Mouse (Mus musculus) central nervous system, embryonic 18 days (tissue): ENCODE data around the gene Panx2. TPM values are rescaled to one million over a fixed set of nuclear protein-coding genes. Genes with fewer than 3 reads are reported as not detected.

Experiments
- polyA plus RNA-seq: library from polyadenylated mRNA; depleted of rRNA; stranded (reverse); fragments of >200 nt; gene quantifications from 2 replicates; pipeline ENCODE4 v1.2.3, GENCODE M21; 2012; rRNA removed

Gene Panx2
- polyA plus RNA-seq = 25.8 and 31.2 TPM in 2 replicates

DNA sequence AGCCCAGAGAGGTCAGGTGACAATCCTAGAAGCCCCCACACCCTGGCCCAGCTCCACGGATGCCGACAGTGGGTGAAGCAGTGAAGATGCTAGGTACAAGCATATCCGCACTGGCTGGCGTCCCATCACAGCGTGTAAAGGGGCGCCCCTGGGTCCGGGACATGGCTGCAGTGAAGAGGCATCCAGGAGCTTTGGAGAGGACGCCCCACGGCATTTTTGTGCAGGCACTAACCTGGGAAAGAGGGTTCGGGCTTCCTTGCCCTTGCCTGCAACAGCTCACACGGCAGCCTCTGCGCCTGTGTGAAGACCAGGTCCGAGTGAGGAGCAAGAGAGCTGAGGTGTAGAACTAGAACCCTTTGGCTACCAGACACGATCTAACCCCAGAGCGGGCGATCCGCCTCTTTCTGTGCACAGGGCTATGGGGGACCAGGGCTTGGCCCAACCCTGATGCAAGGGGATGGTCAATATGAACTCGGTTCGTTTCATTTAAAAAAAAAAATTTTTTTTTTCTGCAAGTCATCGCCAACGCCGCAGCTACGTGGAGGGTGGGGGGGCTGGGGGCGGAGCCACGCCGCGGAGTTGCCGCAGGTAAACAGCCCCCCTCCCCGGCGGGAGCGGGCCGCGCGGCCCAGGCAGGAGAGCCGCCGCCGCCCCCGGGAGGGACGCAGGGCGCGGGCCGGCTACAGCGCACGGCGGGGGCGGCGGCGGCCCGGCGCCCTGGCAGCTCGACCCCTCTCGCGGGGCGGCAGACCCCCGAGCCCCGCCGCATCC lies at the start of gene Panx2:
Gene Panx2 (plus strand): TSS at position 574 of the 771 bp plus-strand sequence.

GRCm38 (mm10) chr15:89074613-89075477 lies 15.3 kb downstream of the Panx2 start, which contains the start of gene Trabd:
Gene Trabd, plus strand, starts transcription at chr15:89075124.

DNA sequence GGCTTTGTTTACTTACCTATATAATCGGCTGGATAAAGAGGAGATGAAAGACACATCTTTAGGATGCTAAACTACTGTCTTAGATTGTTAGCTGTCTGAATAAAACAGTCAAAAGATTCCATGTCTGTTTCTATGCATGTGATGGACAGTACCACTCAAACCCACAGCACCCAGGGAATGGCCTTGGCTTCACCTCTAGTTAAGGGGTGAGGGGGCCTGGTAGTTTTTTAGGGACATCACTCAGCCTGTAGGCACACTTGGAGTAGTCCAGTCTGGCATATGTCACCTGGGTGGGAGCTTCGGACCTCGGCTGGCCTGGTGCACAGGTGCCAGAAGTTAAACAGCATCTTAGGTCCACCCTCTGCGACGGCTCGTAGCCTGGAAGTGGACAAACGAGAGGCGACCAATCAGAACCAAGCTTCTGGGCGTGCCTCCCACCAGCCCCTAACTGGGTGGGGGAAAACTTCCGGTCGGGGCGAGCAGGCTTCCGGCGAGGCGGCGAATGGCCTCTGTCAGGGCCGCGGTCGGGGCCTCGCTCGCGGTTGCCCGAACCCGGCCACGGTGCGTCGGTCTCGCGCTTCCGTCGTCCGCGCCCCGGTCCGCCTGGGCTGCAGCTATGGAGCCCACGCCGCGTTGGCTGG lies 29.2 kb downstream of the Panx2 start, which contains the start of gene Selenoo:
Gene Selenoo (plus strand): TSS at position 478 of the 641 bp plus-strand sequence.

DNA sequence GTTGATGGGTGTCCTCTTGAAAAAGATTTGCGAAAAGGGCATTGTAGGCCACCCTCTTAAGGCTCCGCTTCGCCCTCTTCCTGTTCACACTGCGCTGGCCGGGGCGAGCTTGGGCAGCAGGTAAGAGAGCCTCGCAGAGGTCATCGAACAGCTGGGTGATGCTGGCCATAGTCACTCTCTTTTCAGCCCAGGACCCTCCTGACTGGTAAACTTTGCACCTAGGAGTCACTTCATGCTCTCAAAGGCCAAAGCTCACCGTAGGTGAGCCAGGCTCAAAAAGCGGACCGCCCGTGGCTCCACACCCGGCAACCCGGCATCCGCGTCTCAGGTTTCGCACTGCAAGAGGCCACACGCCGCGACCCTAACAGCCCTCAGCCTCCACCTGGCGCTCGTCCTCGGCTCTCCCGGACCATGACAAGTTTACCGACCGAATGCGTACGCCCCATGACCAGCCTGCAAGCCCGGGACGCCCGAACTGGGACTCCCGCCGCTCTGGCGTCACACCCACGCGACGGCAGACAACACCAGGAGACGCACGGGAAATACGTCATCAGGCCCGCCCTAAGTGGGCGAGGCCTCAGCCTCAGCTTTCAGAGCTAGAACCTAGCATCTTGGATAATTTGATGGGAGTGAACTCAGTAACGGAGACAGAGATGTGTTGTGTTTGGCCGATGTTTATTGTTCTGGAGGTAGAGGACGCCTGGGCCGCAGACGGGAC lies 63.3 kb downstream of the Panx2 start, which contains the start of gene Tubgcp6:
Gene Tubgcp6 (minus strand): TSS at position 464 of the 718 bp plus-strand sequence.

Other genes starting within 250 kb of the Panx2 start
- 12.8 and 13.2 TPM in 2 replicates for gene Alg12, start 240.4 kb upstream of the Panx2 start, polyA plus RNA-seq
- 51.9 and 55.9 TPM in 2 replicates for gene Creld2, start 240.1 kb upstream of the Panx2 start, polyA plus RNA-seq
- 14.1 and 15.1 TPM in 2 replicates for gene Pim3, start 197.5 kb upstream of the Panx2 start, polyA plus RNA-seq
- gene Ttll8, start 105.3 kb upstream of the Panx2 start, polyA plus RNA-seq = 0.54 and 0.68 TPM in 2 replicates
- gene Mlc1, start 80.7 kb upstream of the Panx2 start, polyA plus RNA-seq = 37.5 and 41.8 TPM in 2 replicates
- gene Mov10l1, start 76.8 kb upstream of the Panx2 start, polyA plus RNA-seq = 0.03 TPM in 1 of 2 replicates, not detected in the other
- gene Trabd, start 15.4 kb downstream of the Panx2 start, polyA plus RNA-seq = 31.3 and 32.3 TPM in 2 replicates
- gene Selenoo, start 29.4 kb downstream of the Panx2 start, polyA plus RNA-seq = 36.9 and 39.2 TPM in 2 replicates
- 33.3 and 39.6 TPM in 2 replicates for gene Tubgcp6, start 63.4 kb downstream of the Panx2 start, polyA plus RNA-seq
- gene Hdac10, start 69.0 kb downstream of the Panx2 start, polyA plus RNA-seq = 59.9 and 61.6 TPM in 2 replicates
- gene Mapk12, start 81.0 kb downstream of the Panx2 start, polyA plus RNA-seq = 9.2 and 9.8 TPM in 2 replicates
- gene Mapk11, start 89.9 kb downstream of the Panx2 start, polyA plus RNA-seq = 58.0 and 67.9 TPM in 2 replicates
- 134 and 141 TPM in 2 replicates for gene Plxnb2, start 121.1 kb downstream of the Panx2 start, polyA plus RNA-seq
- 162 TPM in 2 replicates for gene Dennd6b, start 136.8 kb downstream of the Panx2 start, polyA plus RNA-seq
- gene Ppp6r2, start 151.8 kb downstream of the Panx2 start, polyA plus RNA-seq = 132 and 135 TPM in 2 replicates